Mouse (Mus musculus) kidney, postnatal 4 days (tissue): Measurements from ENCODE around the gene Supt4a.

Experiments used
- DNase-seq, 2 experiments: peaks; one replicate each; pipeline ENCODE4 v3.0.0; 2021; ENCODE audit warnings: mixed read lengths in 2 of 2

The Supt4a gene

GRCm38 (mm10) chr11:87772354-87772753, 35.0 kb downstream of the Supt4a start:
- no peak for DNase-seq

DNA sequence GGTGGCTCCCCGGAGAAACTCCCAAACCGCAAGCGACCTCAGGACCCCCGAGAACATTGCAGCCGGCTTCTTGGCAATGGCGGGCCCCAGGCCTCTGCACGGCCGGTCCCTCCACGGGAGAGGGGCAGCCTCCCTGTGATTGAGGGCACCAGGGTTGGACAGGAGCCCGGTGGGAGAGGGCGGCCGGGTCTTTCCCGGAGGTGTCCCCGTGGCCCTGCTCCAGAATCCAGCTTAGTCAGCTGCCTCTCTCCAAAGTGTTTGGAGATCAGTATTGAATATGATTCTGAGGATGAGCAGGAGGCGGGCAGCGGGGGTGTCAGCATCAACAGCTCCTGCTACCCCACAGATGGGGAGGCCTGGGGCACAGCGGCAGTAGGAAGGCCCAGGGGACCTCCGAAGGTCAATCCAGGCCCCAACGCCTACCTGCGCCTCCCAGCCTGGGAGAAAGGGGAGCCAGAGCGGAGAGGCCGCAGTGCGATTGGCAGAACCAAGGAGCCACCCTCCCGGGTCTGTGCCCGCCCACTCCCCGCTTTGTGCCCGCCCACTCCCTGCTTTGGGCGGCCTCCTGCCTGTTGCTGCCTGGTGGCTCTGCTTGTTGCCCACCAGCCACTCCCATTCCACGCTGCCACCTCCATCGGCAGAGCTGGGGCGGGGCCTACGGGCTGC, 40.9 kb downstream of the Supt4a start:
- DNase-seq: peak; percentile 85 to 91

GRCm38 (mm10) chr11:87778915-87779314, 41.6 kb downstream of the Supt4a start:
- no peak for DNase-seq

- no peak for DNase-seq
Observed at GRCm38 (mm10) chr11:87779392-87779791, 42.0 kb downstream of the Supt4a start.

DNA sequence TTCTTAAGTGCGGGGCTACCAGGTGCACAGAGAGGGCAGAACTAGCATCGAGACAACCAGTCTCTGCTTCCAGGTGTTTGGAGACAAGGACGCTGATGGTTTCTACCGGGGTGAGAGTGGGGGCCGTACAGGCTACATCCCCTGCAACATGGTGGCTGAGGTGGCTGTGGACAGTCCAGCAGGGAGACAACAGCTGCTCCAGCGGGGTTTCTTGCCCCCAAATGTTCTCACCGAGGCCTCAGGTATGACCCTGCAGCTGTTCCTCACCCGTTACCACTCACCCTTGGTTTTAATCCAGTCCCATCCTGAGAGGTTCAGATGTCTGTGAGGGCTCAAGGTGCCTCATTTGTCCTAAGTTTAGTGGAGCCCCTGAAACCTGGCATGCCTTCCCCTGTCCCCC, 42.8 kb downstream of the Supt4a start:
- no peak for DNase-seq

DNA sequence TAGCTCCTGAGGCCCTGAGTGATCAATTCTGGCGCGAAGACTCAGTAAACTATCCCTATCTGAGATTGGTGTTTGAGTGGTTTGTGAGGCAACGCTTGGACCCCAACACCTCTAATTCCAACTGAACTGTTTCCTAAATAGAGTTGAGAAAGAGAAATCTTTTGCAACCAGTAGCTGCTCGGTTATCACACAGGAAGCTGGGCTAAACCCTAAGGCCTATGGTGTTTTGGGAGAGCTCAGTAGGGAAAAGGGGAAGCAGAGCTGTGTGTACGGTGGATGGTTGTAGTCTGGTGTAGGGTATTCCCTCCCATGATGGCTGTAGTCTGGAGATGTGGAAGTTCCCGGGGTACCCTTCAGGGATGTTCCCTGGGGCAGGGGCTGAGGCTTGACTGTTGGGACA, 52.7 kb downstream of the Supt4a start:
- no peak for DNase-seq
